Mouse (Mus musculus) heart, embryonic 16.5 days (tissue): ENCODE measurements around the gene Mgat1. TPM values are rescaled to one million over a fixed set of nuclear protein-coding genes. Genes with fewer than 3 reads are reported as not detected.

Experiments used
- ATAC-seq: fragments of 200-750 bp; cut with Nextera tagmentation; replicated peaks from 2 replicates; pipeline ENCODE4 v1.8.0; 2017; ENCODE audit warnings: moderate number of reproducible peaks; ENCODE audit not compliant: insufficient read depth, low FRiP score; ENCODE audit errors: extremely low read depth
- H3K27ac ChIP-seq: fragments of 300-500 bp; sonication (generic); 2 replicates; pipeline ENCODE4 v1.5.1; 2014; ENCODE audit warnings: mild to moderate bottlenecking, low read length, control low read depth, moderate library complexity
- H3K27me3 ChIP-seq: fragments of 300-500 bp; sonication (generic); 2 replicates; pipeline ENCODE4 v1.6.1; 2014; ENCODE audit warnings: low read length, mixed read lengths; ENCODE audit not compliant: control insufficient read depth, insufficient read depth
- H3K36me3 ChIP-seq: fragments of 300-500 bp; sonication (generic); 2 replicates; pipeline ENCODE4 v1.6.1; 2014; ENCODE audit not compliant: control insufficient read depth, insufficient read depth
- H3K4me1 ChIP-seq: fragments of 300-500 bp; sonication (generic); 2 replicates; pipeline ENCODE4 v1.6.1; 2014; ENCODE audit warnings: low read length, mixed read lengths; ENCODE audit not compliant: control insufficient read depth, insufficient read depth
- H3K4me2 ChIP-seq: fragments of 300-500 bp; sonication (generic); 2 replicates; pipeline ENCODE4 v1.6.1; 2014; ENCODE audit warnings: low read depth, mild to moderate bottlenecking, control low read depth, low read length
- H3K4me3 ChIP-seq: fragments of 300-500 bp; sonication (generic); 2 replicates; pipeline ENCODE4 v1.5.1; 2014; ENCODE audit warnings: mild to moderate bottlenecking, control low read depth, low read length
- H3K9ac ChIP-seq: fragments of 300-500 bp; sonication (generic); 2 replicates; pipeline ENCODE4 v1.6.1; 2014; ENCODE audit warnings: low read length, control low read depth
- H3K9me3 ChIP-seq: fragments of 300-500 bp; sonication (generic); replicated peaks from 2 replicates; pipeline ENCODE4 v1.6.1; 2016; ENCODE audit warnings: low read length; ENCODE audit not compliant: control insufficient read depth
- WGBS: fragments of 180-500 bp; shearing (Covaris S2); extraction: QIAGEN DNeasy Blood & Tissue Kit; methylation state at CpG from one replicate; pipeline ENCODE4 v1.1.7; 2014; 5-methylcytosine and 5-hydroxymethylcytosine counted together
- polyA plus RNA-seq: library from polyadenylated mRNA; unstranded; fragments of >200 nt; fragmentation: Nextera tagmentation; extraction: Ambion mirVana; gene quantifications from 2 replicates; pipeline ENCODE4 v1.2.1, GENCODE M21; 2015

Mgat1 gene
- polyA plus RNA-seq, 1 experiment from 2014 or later: 57.4 TPM

GRCm38 (mm10) chr11:49253035-49253434 lies 9.0 kb downstream of the Mgat1 start:
- WGBS: 87% methylated on average over 6 of the region's 6 CpGs
- Histone ChIP-seq H3K4me1 (peaks cover 33% of the 10 kb centered on the region), H3K9me3 (no peaks in the 10 kb centered on the region), H3K9ac (no peak overlapping the region), H3K27me3 (no peaks in the 10 kb centered on the region), H3K4me2 (peak overlapping the region; percentile 37), H3K4me3 (no peak overlapping the region), H3K36me3 (peaks cover 18% of the 10 kb centered on the region), H3K27ac (no peak overlapping the region)
- no peak for ATAC-seq

DNA sequence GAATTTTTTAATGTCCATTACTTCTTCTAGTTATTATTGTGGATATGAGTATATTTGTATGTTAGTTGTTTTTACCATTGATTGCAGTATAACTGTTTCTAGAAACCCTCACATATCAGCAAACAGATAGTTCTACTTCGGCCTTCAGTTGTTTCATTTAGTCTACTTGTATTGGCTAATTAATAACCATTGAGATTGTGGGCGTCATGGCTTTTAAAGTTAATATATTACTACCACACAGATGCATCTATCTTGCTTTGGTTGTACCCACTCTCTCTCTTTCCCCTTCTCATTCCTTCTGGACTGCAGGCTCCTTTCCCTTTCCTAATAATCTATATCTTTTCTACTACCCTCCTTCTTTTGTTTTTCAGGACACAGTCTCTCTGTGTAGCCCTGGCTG lies 15.3 kb downstream of the Mgat1 start:
- H3K9ac ChIP-seq: no peak overlapping the region
- 86% methylated on average over 2 of the region's 2 CpGs for WGBS
- no peak overlapping the region for H3K4me2 ChIP-seq
- peaks cover 10% of the 10 kb centered on the region for H3K4me1 ChIP-seq
- no peaks in the 10 kb centered on the region for H3K9me3 ChIP-seq
- no peak overlapping the region for H3K4me3 ChIP-seq
- H3K27me3 ChIP-seq: no peaks in the 10 kb centered on the region
- no peak overlapping the region for H3K27ac ChIP-seq
- peaks cover 31% of the 10 kb centered on the region for H3K36me3 ChIP-seq
- no peak for ATAC-seq

DNA sequence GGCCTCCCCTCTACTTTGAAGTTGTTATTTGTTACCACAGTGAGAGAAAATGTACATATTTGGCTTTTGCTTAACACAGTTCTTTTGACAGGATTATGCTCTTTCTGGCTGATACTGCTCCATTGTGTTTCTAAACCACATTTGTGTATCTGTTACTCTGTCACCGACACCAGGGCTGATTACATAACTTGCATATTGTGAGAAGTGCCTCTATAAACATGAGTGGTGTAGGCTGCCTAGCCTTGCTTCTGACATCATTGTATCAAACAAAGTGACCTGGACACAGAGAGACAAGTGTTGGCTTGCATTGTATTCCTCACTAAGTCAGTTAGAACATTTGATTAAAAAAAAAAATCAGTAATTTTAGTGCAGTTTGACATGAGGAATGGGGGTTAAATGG lies 15.8 kb downstream of the Mgat1 start:
- H3K9ac ChIP-seq: no peak overlapping the region
- no peaks in the 10 kb centered on the region for H3K27me3 ChIP-seq
- no peak for ATAC-seq
- H3K36me3 ChIP-seq: peaks cover 30% of the 10 kb centered on the region
- H3K27ac ChIP-seq: no peak overlapping the region
- WGBS: 50% methylated on average over 1 of the region's 1 CpGs
- H3K9me3 ChIP-seq: no peaks in the 10 kb centered on the region
- H3K4me3 ChIP-seq: no peak overlapping the region
- H3K4me1 ChIP-seq: peaks cover 10% of the 10 kb centered on the region
- H3K4me2 ChIP-seq: no peak overlapping the region

DNA sequence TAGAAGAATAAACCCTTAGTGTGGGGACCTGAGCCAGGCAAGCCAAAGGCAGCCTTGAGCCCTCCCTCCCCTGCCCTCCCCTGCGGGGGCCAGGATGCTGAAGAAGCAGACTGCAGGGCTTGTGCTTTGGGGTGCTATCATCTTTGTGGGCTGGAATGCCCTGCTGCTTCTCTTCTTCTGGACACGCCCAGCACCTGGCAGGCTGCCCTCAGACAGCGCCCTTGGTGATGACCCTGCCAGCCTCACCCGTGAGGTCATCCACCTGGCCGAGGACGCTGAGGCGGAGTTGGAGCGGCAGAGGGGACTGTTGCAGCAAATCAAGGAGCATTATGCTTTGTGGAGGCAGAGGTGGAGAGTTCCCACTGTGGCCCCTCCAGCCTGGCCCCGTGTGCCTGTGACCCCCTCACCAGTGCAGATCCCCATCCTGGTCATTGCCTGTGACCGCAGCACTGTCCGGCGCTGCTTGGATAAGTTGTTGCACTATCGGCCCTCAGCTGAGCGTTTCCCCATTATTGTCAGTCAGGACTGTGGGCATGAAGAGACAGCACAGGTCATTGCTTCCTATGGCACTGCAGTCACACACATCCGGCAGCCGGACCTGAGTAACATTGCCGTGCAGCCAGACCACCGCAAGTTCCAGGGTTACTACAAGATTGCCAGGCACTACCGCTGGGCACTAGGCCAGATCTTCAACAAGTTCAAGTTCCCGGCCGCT lies 16.8 kb downstream of the Mgat1 start:
- WGBS: 70% methylated on average over 21 of the region's 21 CpGs

DNA sequence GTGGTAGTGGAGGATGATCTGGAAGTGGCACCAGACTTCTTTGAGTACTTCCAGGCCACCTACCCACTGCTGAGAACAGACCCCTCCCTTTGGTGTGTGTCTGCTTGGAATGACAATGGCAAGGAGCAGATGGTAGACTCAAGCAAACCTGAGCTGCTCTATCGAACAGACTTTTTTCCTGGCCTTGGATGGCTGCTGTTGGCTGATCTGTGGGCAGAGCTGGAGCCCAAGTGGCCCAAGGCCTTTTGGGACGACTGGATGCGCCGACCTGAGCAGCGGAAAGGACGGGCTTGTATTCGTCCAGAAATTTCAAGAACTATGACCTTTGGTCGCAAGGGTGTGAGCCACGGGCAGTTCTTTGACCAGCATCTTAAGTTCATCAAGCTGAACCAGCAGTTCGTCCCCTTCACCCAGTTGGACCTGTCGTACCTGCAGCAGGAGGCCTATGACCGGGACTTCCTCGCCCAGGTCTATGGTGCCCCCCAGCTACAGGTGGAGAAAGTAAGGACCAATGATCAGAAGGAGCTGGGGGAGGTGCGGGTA lies 17.4 kb downstream of the Mgat1 start:
- ATAC-seq: 0 out of 2 replicates have a peak, but pooled peaks have one; percentile 21
- 94% methylated on average over 14 of the region's 14 CpGs for WGBS
- H3K27ac ChIP-seq: no peak overlapping the region

More for the DNA sequence above, 16.8 kb downstream of the Mgat1 start:
- no peak overlapping the region for H3K4me2 ChIP-seq
- H3K9ac ChIP-seq: no peak overlapping the region
- H3K4me3 ChIP-seq: no peak overlapping the region
- peak; percentile 29; the same call in 1 of the 2 replicates for ATAC-seq
- H3K36me3 ChIP-seq: peaks cover 28% of the 10 kb centered on the region
- peaks cover 10% of the 10 kb centered on the region for H3K4me1 ChIP-seq
- no peaks in the 10 kb centered on the region for H3K9me3 ChIP-seq
- no peaks in the 10 kb centered on the region for H3K27me3 ChIP-seq
- H3K27ac ChIP-seq: peak overlapping the region; percentile 46

GRCm38 (mm10) chr11:49262286-49262685 lies 18.3 kb downstream of the Mgat1 start:
- H3K9me3 ChIP-seq: no peaks in the 10 kb centered on the region
- H3K9ac ChIP-seq: no peak overlapping the region
- peaks cover 22% of the 10 kb centered on the region for H3K36me3 ChIP-seq
- no peaks in the 10 kb centered on the region for H3K27me3 ChIP-seq
- 92% methylated on average over 5 of the region's 5 CpGs for WGBS
- H3K4me3 ChIP-seq: no peak overlapping the region
- peaks cover 20% of the 10 kb centered on the region for H3K4me1 ChIP-seq
- no peak for ATAC-seq
- no peak overlapping the region for H3K27ac ChIP-seq
- H3K4me2 ChIP-seq: no peak overlapping the region

More for the DNA sequence above, 17.4 kb downstream of the Mgat1 start:
- Histone ChIP-seq H3K27me3 (no peaks in the 10 kb centered on the region), H3K9me3 (no peaks in the 10 kb centered on the region), H3K36me3 (peaks cover 26% of the 10 kb centered on the region), H3K4me2 (no peak overlapping the region), H3K4me1 (peaks cover 13% of the 10 kb centered on the region), H3K9ac (no peak overlapping the region), H3K4me3 (no peak overlapping the region)

DNA sequence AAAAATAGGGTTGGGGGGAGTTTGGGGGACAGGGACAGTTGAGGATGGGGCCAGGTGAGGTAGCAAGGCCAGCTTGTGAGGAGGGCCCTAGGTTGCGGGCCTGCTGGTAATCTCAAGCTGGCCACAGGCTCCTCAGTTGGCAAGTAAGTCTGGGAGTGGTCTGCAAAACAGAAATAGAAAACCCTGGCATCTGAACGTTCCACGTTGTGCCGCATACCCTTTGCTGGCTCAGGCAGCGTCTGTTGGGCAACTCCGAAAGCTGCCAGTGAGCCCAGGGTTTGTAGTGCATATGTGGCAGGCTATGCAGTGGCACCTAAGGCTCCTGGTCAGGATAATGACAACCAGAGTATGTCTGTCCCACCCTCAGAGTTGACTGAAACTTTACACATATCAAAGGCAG lies 19.2 kb downstream of the Mgat1 start:
- Histone ChIP-seq H3K9ac (no peak overlapping the region), H3K4me3 (no peak overlapping the region), H3K27me3 (no peaks in the 10 kb centered on the region), H3K4me1 (peaks cover 27% of the 10 kb centered on the region), H3K9me3 (no peaks in the 10 kb centered on the region), H3K27ac (no peak overlapping the region), H3K4me2 (no peak overlapping the region), H3K36me3 (peaks cover 22% of the 10 kb centered on the region)
- WGBS: 82% methylated on average over 6 of the region's 6 CpGs
- ATAC-seq: no peak

GRCm38 (mm10) chr11:49264081-49264480 lies 20.1 kb downstream of the Mgat1 start:
- H3K9ac ChIP-seq: no peak overlapping the region
- no peak for ATAC-seq
- H3K4me2 ChIP-seq: no peak overlapping the region
- no peak overlapping the region for H3K4me3 ChIP-seq
- H3K36me3 ChIP-seq: peaks cover 22% of the 10 kb centered on the region
- H3K27me3 ChIP-seq: no peaks in the 10 kb centered on the region
- 86% methylated on average over 7 of the region's 7 CpGs for WGBS
- H3K9me3 ChIP-seq: no peaks in the 10 kb centered on the region
- H3K27ac ChIP-seq: no peak overlapping the region
- peaks cover 27% of the 10 kb centered on the region for H3K4me1 ChIP-seq

- Histone ChIP-seq H3K4me3 (no peak overlapping the region), H3K4me1 (peaks cover 27% of the 10 kb centered on the region), H3K27me3 (no peaks in the 10 kb centered on the region), H3K27ac (no peak overlapping the region), H3K36me3 (peaks cover 22% of the 10 kb centered on the region), H3K9me3 (no peaks in the 10 kb centered on the region), H3K4me2 (no peak overlapping the region), H3K9ac (no peak overlapping the region)
- ATAC-seq: no peak
- WGBS: 77% methylated on average over 11 of the region's 11 CpGs
Measured at GRCm38 (mm10) chr11:49264622-49265021, 20.6 kb downstream of the Mgat1 start.
